Mouse (Mus musculus): Measurements from ENCODE around the gene Gsta3.
"Not testable (repeated sequence)": the region's sequence is repeated elsewhere in the genome, so short reads cannot be mapped to it uniquely, and the experiment has no call there.

Gene Gsta3

DNA sequence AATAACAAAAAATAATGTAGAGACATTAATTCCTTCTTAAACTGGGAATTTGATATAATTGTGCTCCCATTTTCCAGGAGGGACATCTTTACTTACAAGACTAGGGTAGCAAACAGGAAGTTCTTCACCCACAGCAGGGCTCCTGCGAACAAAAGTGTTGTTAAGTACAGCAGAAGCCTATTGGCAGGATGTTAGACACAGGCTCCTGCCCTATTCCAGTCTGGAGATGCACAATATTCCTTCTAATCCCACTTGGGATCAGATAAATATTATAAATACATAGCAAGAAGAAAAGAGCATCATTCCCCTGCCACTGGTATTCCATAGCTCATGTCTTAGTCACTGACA is 12.9 kb downstream of the Gsta3 start:
- no peak for DNase-seq (ENCODE audit: low spot score)

DNA sequence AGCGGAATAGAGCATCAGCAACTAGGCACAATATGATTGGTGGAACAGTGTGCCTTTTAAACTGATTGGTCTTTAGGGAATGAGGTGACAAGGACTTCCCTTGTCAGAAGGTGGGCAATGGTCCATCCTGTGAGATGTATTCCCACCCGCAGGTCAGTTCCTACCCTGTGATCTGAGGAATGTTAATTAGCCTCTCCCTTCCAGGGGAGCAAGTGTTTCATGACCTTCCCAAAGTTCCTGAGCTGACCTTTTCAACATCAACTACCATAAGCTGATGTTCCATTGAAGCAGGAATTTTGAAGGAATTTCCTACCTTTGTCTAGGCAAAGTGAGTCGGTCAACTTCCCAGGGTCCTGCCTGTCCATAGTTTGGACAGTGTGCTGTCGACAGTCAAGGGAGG is 13.5 kb downstream of the Gsta3 start:
- no peak for DNase-seq (ENCODE audit: low spot score)

DNA sequence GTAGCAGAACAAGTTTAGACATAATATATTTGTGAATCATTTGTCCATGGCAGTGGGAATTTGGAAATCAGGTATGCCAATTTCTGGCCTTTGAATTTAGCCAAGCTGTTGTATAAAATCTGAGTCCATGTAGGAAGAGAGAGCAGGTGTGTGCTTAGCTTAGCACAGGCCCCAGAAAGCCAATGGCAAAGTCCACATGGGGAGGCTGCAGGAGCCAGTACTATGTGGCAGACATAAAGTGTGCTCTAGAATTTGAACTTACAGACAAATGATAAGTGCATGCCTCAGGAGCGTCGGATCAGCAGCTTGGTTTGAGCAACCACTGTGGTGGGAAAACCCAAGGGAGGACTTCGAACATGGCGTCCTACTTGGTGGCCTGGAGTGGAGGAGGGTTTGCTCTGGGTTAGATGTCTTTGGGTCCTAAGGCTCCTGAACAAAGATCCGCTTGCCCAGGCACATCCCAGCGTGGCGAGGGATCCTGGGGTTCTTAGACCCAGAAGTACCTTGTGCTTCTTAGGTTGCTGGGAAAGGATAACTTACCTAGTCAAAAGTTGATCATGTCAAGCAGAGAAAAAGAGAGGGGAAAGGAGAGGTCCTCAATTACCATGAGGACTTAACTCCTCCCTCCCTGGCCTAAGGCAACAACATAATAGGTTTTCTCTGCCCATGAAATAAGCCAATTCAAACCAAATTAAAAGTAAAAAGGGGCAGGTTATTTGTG is 15.4 kb downstream of the Gsta3 start:
- DNase-seq (ENCODE audit: low spot score), result no peak

DNA sequence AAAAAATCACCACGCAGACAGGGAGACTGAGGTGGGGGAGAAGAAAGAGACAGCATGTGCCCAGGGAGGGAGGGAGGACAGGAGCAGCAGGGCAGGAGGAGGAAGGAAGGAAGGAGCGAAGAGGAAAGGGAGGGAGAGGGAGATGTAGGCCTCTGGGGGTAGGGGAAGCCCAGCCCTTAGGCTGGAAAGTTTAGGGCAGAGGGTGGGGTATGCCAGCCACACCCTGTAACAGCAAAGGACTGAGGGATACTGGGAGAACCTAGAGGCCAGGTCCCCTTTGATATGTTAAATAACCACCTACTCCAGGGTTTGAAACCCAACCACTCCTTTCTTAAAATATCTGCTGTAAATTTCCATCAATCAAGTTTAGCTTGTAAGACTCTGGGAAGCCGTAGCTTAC is 16.0 kb downstream of the Gsta3 start:
- DNase-seq (ENCODE audit: low spot score), result no peak

DNA sequence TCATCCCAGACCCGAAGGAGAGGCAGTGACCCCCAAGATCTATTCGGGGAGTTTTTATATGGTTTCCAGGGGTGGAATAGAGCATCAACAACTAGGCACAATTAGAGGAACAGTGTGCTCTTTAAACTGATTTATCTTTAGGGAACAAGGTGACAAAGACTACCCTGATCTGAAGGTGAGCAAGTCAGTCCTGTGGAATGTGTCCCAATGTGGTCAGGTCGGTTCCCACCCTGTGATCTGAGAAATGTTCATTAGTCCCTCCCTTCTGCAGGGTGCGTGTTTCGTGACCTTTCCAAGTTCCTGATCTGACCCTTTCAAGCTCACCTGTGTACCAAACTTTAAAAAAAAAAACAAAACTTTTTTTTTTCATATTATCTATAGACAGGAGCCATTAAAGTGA is 16.5 kb downstream of the Gsta3 start:
- DNase-seq (ENCODE audit: low spot score), result no peak

DNA sequence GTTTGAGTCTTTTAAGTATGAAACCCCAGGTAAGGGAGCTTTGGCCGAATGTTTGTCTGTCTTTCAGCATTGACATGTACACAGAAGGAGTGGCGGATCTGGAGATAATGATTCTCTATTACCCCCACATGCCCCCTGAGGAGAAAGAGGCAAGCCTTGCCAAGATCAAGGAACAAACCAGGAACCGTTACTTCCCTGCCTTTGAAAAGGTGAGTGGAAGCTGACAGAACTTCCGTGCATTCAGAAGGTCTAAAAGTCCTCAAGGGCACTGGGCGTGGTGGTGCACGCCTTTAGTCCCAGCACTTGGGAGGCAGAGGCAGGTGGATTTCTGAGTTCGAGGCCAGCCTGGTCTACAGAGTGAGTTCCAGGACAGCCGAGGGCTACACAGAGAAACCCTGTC is 19.6 kb downstream of the Gsta3 start:
- not testable (repeated sequence) for DNase-seq (ENCODE audit: low spot score)

DNA sequence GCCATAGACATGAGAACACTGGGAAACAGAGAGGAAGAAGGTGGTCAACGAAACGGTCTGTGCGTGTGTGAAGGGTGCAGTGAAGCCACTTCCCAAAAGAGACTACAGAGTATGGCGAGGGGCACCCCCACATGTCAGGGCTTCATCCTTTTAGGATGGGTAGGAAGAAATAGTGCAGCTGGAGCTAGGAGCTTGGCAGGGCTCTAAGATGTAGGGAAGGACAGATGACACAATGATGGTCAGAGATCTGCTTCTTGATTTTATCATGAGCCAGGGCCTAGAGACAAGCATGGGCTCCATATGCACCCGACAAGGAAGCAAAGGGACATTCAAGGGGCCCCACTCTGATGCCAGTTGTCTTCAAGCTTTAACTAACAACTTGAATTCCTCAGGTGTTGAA is 22.0 kb downstream of the Gsta3 start:
- DNase-seq (ENCODE audit: low spot score), result no peak

DNA sequence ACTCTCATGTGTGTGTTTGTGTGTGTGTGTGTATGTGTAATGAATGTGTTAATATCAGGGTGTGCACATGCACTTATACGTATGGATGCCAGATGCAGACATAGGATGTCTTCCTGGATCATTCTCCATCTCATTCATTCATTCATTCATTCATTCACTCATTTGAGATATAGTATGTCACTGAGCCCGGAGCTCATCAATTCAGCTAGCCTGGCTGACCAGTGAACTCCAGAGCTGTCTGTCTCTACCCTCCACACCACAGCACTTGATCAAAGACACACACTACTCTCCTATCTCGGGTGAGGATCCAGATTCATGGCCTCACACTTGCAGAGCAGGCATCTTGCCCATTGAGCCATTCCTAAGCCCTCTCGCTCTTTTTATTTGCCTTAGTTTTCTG is 23.6 kb downstream of the Gsta3 start:
- no peak for DNase-seq (ENCODE audit: low spot score)

DNA sequence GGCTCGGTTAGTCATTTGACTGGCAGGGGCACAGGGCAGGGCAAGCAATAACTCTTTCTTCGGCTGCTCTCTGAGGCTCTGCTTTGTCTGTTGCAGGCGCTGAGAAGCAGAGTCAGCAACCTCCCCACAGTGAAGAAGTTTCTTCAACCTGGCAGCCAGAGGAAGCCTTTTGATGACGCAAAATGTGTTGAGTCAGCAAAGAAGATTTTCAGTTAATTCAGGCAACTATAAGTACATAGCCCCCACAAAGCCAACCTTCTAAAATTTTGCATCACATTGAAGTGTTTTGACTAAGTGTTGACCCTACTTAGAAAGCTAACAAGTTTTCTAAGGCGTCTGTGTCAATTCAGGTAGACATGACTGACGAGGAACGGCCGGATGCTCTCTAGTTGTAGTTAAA is 24.4 kb downstream of the Gsta3 start:
- no peak for DNase-seq (ENCODE audit: low spot score)

DNA sequence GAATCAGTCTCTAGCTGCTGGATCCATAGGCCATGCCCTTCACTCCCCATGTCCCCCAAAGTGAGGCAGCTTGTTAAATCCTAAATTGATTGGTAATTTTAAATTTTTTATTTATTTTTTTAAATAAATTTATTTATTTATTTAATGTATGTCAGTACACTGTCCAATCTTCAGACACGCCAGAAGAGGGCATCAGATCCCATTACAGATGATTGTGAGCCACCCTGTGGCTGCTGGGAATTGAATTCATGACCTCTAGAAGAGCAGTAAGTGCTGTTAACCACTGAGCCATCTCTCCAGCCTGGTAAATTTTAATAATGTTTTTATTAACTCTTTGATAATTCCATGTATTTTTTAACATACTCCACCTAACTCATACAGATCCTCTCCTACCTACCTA is 26.4 kb downstream of the Gsta3 start:
- no peak for DNase-seq (ENCODE audit: low spot score)

DNA sequence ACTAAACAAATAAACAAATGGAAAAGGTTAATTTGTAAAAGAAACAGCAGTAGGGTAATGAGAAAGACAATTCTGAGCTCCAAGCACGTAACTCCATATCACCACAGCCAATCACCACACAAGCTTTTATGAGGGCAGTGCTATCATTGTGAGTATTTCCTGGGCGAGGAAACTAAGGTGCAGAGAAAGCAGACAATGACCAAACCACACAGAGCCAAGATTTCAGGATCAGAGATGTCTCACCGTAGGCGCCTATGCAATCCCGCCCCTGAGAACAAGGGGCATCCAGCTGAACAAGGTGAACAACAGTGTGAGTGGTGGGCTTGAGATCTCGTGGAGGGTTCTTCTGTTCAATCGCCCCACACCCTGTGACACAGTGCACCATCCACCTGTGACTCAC is 27.1 kb downstream of the Gsta3 start:
- not testable (repeated sequence) for DNase-seq (ENCODE audit: low spot score)

DNA sequence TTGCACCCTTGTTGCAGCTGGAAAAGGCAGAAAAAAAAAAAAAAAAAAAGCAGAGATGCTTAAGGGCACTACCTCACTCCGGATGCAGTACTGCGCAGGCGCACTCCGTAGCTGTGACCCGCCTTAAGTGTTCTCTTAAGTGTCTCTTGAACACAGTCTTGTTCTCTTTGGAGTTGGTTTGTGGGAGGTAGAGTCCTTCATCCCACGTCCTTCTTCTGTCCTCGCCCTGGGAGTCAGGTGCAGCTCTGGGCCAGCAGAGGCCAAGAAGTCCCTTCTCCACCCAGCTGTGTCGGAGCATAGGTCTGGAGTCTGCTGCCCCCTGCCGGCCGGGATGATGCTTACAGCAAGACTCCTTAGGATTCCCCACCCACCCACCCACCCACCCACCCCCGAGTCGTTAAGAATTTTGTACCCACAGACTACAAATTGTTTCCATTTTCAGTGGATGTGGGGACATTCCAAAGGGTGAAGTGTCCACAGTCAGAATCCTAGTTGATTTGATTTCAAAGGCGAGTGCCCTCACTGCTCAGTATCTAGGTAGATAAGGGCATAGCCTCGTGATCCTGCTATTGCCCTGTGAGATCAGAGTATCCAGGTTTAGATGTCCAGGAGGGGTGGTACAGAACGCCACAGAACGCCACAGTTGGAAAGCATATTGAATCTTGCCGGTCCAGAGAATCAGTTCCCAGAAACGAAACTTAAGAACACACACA is 31.1 kb downstream of the Gsta3 start:
- peak; percentile 86 for DNase-seq (ENCODE audit: low spot score)

DNA sequence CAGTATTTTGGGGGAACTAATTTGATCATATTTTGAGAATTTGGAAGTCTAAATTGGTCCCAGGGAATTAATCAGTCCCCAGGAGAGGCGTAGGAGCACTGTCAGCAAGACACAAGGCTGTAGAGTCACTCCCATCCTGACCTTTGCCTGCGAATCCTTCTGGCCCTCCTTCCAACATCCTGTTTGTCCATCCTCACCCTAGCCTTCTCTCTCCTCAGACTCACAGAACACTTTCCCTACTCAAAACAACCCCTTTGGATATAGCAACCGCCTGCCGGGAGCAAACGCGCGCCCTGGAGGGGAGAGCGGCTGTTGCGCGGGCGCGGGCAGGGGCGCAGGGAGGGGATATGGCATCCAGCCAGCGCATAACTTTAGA is 31.7 kb downstream of the Gsta3 start:
- no peak for DNase-seq (ENCODE audit: low spot score)

DNA sequence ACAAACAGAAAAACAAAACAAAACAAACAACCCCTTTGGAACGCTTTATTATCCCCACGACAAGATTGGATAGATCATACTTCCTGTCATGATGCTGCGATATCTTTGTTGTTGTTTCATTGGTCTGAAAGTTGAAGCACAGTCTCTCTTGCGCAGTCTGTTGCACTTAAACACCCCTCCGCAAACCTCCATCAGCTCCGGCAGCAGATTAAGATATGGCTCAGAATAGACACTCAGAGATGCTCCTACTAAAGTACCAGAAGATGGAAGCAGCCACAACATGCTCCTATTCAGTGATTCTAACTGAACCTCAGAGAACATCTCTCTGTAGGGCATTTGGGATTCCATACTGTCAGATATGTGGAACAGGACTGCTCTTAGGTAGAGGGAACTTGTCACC is 32.7 kb downstream of the Gsta3 start:
- DNase-seq (ENCODE audit: low spot score), result no peak

DNA sequence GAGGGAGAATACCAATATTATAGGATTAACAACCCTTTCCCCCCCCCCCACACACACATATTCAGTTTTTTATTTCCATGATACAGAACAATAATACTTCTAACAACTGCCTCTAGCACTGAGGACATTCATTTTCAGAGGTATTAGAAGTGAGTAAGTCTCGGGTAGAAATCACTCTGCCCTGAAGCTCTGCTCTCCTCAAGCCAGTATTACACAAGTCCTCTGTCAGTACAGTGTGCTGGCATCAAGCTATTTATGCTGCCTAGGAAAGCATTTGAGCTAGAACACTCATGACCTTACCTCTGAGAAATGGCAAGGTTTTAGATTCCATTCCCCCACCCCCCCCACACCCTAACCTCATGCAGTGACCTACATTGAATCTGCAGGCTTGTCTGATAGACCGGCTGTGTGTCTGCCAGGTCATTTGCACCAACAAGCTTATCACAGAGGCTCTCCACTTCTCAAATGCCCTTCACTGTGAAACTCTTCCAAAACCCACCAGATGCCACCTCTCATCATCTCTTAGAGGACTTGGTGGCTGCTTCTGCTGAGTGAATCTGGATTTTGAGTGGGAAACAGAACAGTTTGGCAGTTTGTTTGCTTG is 34.1 kb downstream of the Gsta3 start:
- DNase-seq (ENCODE audit: low spot score), result no peak

DNA sequence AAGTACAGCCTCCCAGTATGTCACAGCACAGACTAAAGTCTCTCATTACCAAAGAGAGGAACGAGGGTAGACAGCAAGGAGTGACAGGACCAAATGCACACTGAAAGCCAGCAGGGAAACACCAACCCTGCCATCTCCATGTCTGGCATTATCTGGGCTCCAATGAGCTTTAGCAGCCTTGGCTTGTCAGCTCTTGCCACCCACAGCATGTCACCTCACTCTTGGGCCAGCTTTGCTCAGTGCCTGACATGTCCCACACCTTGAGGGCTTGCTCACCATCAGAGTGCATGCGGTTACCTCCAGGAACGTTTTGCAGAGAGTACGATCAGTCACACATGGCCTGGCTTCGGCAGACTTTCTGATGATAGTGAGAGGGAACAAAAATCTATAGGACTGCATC is 35.0 kb downstream of the Gsta3 start:
- DNase-seq (ENCODE audit: low spot score), result not testable (repeated sequence)

DNA sequence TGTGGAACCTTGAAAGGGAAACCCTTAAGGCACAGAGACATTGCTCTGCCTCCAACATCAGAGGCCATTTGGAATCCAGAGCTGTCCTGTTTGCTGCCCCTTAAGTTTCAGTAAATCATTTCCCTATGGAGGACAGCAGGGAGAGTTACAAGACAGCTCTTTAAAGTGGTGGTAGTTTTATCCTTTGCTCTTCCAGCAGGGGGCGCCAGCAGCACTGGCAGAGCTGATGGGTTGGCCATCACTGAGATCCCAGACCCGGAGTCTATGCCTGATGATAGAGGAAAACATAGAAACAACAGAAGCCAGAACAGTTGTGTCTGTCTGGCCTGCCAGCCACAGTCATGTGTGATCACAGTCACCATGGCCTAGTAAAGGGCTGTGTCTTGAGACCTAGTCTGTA is 35.8 kb downstream of the Gsta3 start:
- DNase-seq (ENCODE audit: low spot score), result not testable (repeated sequence)

DNA sequence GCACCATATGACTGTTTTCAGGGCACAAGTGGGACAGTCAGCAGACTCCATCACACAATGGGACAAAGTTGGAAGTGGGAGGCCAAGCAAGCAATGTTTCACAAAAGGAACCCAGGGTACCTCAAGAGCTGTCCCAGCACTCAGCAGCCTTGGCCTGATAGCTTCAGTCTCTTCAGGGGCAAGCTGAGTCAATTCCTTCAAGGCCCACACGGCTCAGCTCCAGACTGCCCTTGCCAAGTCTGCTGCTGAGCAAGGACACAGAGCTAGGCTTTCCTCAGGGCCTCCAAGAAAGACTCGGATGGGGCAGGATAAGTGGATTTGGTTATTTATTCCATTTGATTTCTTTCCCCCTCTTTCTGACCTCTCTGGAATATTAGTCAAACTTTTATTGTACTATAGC is 39.9 kb downstream of the Gsta3 start:
- DNase-seq (ENCODE audit: low spot score), result no peak

DNA sequence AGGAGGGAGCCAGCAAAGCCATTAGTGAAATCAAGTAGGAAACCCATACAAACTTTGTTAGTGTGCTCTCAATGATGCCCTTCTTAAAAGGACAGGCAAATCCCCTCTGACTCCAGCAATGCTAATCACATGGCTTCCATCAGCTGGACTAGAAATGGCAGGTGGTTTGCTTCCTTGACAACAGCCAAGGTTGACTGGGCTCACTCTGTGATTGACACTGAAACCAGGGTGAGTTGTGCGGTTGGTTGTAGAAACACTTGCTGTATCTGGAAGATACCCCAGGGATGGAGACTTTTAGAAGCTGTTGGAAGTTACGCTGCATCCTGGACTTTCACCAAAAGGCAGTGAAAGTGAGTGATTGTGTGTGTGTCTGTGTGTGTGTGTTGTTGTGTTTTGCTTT is 44.3 kb downstream of the Gsta3 start:
- DNase-seq (ENCODE audit: low spot score), result not testable (repeated sequence)

DNA sequence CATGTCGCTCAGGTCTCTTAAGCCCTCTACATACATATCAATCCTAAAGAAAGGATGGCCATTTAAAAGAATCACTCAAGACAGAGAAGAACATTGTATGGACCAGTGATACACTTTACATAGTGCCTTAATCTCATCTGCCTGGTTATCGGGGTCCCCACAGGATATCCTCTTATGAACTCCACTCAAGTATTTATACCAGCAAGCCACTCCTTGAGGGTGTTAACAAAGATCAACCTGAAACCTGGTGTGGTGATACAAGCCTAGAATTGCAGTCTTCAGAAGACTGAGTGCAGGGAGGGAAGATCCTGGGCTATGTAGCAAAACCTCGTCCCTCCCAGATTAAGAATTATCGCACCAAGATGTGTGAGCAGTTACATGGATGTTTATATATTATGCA is 51.0 kb downstream of the Gsta3 start:
- no peak for DNase-seq (ENCODE audit: low spot score)

DNA sequence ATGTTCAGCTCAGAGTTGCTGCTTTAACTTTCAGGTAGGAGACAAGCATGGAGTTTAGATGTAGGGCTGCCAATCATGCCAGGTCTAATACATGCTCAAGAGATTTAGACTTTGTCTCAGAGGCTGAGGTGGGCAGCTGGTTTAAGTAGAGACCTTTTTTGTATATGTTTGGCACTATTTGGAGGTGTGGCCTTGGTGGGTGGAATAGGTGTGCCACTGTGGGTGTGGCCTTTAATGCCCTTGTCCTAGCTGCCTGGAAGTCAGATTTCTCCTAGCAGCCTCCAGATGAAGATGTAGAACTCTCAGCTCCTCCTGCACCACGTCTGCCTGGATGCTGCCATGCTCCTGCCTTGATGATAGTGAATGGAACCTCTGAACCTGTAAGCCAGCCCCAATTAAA is 52.2 kb downstream of the Gsta3 start:
- no peak for DNase-seq (ENCODE audit: low spot score)

DNA sequence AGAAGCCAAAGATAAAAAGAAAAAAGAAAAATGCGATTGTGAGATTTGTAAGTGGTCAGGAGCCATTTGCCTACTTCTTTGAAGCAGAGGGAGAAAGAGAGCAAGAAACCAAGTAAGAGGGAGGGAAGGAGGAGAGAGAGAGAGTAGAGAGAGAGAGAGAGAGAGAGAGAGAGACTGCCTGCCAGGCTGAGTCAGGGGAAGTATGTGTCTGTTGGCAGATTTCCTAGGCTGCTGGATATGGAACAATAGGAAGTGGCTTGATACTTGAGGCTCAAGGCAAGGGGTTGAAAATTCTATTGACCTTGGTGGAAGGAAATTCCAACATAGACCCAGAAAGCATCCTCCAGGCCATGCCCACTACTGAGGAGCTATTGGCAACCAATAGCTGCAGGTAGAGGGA is 55.8 kb downstream of the Gsta3 start:
- DNase-seq (ENCODE audit: low spot score), result no peak

DNA sequence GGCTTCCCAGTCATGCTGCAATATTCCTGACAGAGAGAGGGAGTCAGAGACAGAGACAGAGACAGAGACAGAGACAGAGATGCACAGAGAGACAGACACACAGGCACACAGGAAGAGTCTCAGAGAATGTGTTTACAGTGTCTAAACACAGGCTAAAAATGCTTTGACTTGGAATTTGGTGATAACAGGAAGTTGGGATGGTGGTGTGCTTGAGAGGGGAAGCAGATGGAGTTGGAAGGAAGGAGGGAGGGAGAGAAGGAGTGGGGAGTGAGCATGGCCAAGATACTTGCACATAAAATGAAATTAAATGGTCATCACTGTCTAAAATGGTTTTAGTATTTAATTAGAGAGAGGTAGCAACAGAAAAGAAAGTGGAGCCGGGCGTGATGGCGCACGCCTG is 57.7 kb downstream of the Gsta3 start:
- DNase-seq (ENCODE audit: low spot score), result no peak

DNA sequence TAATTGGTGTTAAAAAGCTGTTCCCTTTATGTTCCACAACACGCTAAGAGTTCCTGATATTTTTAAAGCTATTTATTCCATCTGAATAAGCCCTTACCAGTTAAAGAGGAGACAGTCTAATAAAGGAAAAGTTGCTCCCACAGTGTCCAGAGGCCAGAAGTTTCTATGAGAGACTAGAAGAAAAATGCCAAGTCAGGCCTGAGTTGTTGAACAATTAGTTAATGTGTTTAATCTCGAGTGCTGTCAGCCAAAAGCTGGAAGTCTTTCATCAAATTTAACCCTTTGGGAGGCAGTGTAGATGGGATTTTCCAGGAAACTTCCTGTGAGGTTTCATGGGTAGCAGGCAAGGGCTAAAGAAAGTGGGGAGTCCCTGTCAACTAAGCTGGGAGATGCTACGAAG is 59.4 kb downstream of the Gsta3 start:
- no peak for DNase-seq (ENCODE audit: low spot score)

Measured in embryo, embryonic 10 days (tissue).